Mouse (Mus musculus) forebrain, embryonic 12.5 days (tissue): ENCODE data around the gene Neurl1b. TPM values are rescaled to one million over a fixed set of nuclear protein-coding genes. Genes with fewer than 3 reads are reported as not detected.

Experiments used
- ATAC-seq: fragments of 200-750 bp; cut with Nextera tagmentation; 2 replicates; pipeline ENCODE4 v1.8.0; 2017; ENCODE audit warnings: moderate TSS enrichment; ENCODE audit not compliant: low FRiP score
- H3K27ac ChIP-seq: fragments of 300-500 bp; sonication (generic); 2 replicates; pipeline ENCODE4 v1.5.1; 2016; ENCODE audit warnings: mild to moderate bottlenecking
- H3K27me3 ChIP-seq: fragments of 300-500 bp; sonication (generic); 2 replicates; pipeline ENCODE4 v1.6.1; 2016; ENCODE audit warnings: mild to moderate bottlenecking
- H3K36me3 ChIP-seq: fragments of 300-500 bp; sonication (generic); replicated peaks from 2 replicates; pipeline ENCODE4 v1.6.1; 2016; ENCODE audit warnings: mild to moderate bottlenecking
- H3K4me1 ChIP-seq: fragments of 300-500 bp; sonication (generic); 2 replicates; pipeline ENCODE4 v1.6.1; 2016
- H3K4me2 ChIP-seq: fragments of 300-500 bp; sonication (generic); 2 replicates; pipeline ENCODE4 v1.6.1; 2016; ENCODE audit warnings: mild to moderate bottlenecking, moderate library complexity
- H3K4me3 ChIP-seq: fragments of 300-500 bp; sonication (generic); replicated peaks from 2 replicates; pipeline ENCODE4 v1.5.1; 2016; ENCODE audit warnings: mild to moderate bottlenecking
- H3K9ac ChIP-seq: fragments of 300-500 bp; sonication (generic); 2 replicates; pipeline ENCODE4 v1.6.1; 2016; ENCODE audit warnings: mild to moderate bottlenecking
- H3K9me3 ChIP-seq: fragments of 300-500 bp; sonication (generic); 2 replicates; pipeline ENCODE4 v1.6.1; 2016
- WGBS: fragments of 180-500 bp; shearing (Covaris S2); methylation state at CpG from one replicate; pipeline ENCODE4 v1.1.7; 2016; 5-methylcytosine and 5-hydroxymethylcytosine counted together
- polyA plus RNA-seq: library from polyadenylated mRNA; unstranded; fragments of >200 nt; fragmentation: Nextera tagmentation; extraction: Ambion mirVana; gene quantifications from 2 replicates; pipeline ENCODE4 v1.2.1, GENCODE M21; 2016

The Neurl1b gene
- polyA plus RNA-seq, 1 experiment from 2014 or later: 0.57 TPM

DNA sequence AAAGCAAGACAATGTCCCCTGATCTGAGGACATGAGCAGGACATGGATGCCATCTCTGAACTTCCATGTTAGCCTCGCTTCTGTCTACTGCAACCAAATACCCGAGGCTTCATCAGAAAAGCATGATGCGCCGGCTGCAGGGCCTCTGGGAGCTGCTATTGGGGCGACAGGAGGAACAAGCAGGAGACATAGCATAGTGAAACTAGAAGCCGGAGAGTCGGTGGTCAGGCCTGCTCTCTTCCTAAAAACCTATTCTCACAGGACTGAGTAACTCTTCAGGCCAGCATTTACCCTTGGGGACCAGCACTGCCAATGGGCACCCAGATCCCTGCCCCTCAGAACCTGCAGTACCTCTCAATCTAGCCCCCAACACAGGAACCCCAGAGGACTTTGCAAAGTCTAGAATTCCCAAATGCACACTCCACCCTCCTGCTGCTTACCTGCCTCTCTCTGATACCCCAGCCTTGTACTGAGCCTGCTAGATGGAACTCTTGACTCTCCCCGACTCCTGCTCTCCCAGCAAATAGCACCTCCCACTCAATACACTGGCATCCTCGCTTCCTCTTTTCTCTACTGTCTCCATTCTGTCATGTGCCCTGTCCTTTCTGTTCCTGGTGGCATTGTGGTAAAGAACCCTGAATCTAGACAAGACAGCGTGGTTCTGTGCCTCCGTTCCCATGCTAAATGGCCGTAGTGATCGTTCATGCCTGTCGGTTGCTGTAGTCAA lies 22.6 kb downstream of the Neurl1b start:
- peaks cover 7% of the 10 kb centered on the region for H3K4me1 ChIP-seq
- no peak overlapping the region for H3K4me2 ChIP-seq
- H3K27ac ChIP-seq: no peak overlapping the region
- ATAC-seq: no peak
- 86% methylated on average over 14 of the region's 14 CpGs for whole genome bisulfite sequencing
- H3K9ac ChIP-seq: no peak overlapping the region
- H3K36me3 ChIP-seq: no peaks in the 10 kb centered on the region; the same call in none of the 2 replicates
- no peak overlapping the region for H3K4me3 ChIP-seq
- H3K27me3 ChIP-seq: peaks cover 61% of the 10 kb centered on the region
- no peaks in the 10 kb centered on the region for H3K9me3 ChIP-seq

GRCm38 (mm10) chr17:26439001-26439400 lies 24.4 kb downstream of the Neurl1b start:
- peak overlapping the region; percentile 40 for H3K4me3 ChIP-seq
- no peak for ATAC-seq
- H3K4me1 ChIP-seq: peaks cover 7% of the 10 kb centered on the region
- H3K9ac ChIP-seq: peak overlapping the region; percentile 44
- peak overlapping the region; percentile 58 for H3K4me2 ChIP-seq
- no peaks in the 10 kb centered on the region for H3K9me3 ChIP-seq
- 5% methylated on average over 52 of the region's 52 CpGs for WGBS
- H3K36me3 ChIP-seq: no peaks in the 10 kb centered on the region; the same call in 1 of the 2 replicates
- peaks cover 61% of the 10 kb centered on the region for H3K27me3 ChIP-seq
- H3K27ac ChIP-seq: no peak overlapping the region

GRCm38 (mm10) chr17:26441024-26441423 lies 26.4 kb downstream of the Neurl1b start:
- H3K27ac ChIP-seq: no peak overlapping the region
- WGBS: 93% methylated on average over 10 of the region's 10 CpGs
- no peak overlapping the region for H3K4me3 ChIP-seq
- no peaks in the 10 kb centered on the region; the same call in 1 of the 2 replicates for H3K36me3 ChIP-seq
- no peak overlapping the region for H3K9ac ChIP-seq
- peaks cover 56% of the 10 kb centered on the region for H3K27me3 ChIP-seq
- no peak overlapping the region for H3K4me2 ChIP-seq
- ATAC-seq: no peak
- no peaks in the 10 kb centered on the region for H3K9me3 ChIP-seq
- peaks cover 7% of the 10 kb centered on the region for H3K4me1 ChIP-seq

DNA sequence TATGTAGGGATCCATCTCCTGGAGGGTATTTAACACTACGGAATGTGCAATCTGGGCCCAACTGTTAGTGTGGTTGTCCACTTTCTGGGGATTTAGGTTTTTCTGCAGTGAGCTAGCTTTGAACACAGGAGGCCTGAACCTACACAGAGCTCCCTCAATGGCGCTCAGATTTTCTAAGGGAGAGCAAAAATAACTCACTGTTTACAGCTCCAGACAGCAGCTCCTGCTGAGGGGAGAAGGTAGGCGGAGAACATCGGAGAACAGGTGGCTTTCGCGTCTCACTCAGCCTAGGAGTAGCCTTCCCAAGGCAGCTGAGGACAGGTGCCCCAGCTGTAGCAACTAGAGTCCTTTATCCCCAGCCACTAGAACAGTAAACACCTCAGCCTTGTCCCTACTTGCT lies 27.6 kb downstream of the Neurl1b start:
- WGBS: 87% methylated on average over 6 of the region's 6 CpGs
- Histone ChIP-seq H3K9me3 (no peaks in the 10 kb centered on the region), H3K27ac (no peak overlapping the region), H3K36me3 (no peaks in the 10 kb centered on the region; the same call in none of the 2 replicates), H3K4me1 (peaks cover 7% of the 10 kb centered on the region), H3K27me3 (peaks cover 45% of the 10 kb centered on the region), H3K4me3 (no peak overlapping the region), H3K4me2 (no peak overlapping the region), H3K9ac (no peak overlapping the region)
- ATAC-seq: no peak

GRCm38 (mm10) chr17:26443865-26444264 lies 29.2 kb downstream of the Neurl1b start:
- Histone ChIP-seq H3K27ac (no peak overlapping the region), H3K27me3 (peaks cover 29% of the 10 kb centered on the region), H3K9ac (no peak overlapping the region), H3K4me2 (no peak overlapping the region), H3K4me1 (peaks cover 4% of the 10 kb centered on the region), H3K36me3 (no peaks in the 10 kb centered on the region; the same call in none of the 2 replicates), H3K4me3 (no peak overlapping the region), H3K9me3 (no peaks in the 10 kb centered on the region)
- ATAC-seq: no peak
- 73% methylated on average over 4 of the region's 4 CpGs for WGBS

DNA sequence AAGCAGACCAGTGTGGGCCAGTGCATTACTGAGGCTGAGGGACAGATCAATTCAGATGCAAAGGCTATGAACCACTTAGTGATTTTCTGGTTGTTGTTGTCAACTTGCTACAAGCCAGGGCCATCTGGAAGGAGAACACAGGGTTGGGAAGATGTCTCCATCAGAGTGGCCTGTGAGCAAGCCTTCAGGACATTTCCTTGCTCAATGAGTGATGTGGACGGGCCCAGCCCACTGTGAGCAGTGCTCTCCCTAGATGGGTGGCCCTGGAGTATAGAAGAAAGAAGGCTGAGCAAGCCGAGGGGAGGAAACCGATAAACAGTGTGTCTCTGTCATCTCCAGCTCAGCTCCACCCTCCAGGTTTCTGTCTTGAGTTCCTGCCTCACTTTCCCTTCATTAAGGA lies 34.8 kb downstream of the Neurl1b start:
- Histone ChIP-seq H3K4me1 (0 out of 2 replicates have a peak, but pooled peaks cover 3% of the 10 kb centered on the region), H3K27ac (no peak overlapping the region), H3K4me2 (no peak overlapping the region), H3K9ac (no peak overlapping the region), H3K27me3 (0 out of 2 replicates have a peak, but pooled peaks cover 5% of the 10 kb centered on the region), H3K9me3 (no peaks in the 10 kb centered on the region), H3K4me3 (no peak overlapping the region), H3K36me3 (no peaks in the 10 kb centered on the region; the same call in 1 of the 2 replicates)
- ATAC-seq: no peak
- WGBS: 79% methylated on average over 3 of the region's 3 CpGs

- H3K4me2 ChIP-seq: no peak overlapping the region
- H3K9ac ChIP-seq: no peak overlapping the region
- no peak for ATAC-seq
- H3K4me3 ChIP-seq: no peak overlapping the region
- H3K27me3 ChIP-seq: 0 out of 2 replicates have a peak, but pooled peaks cover 5% of the 10 kb centered on the region
- H3K4me1 ChIP-seq: 0 out of 2 replicates have a peak, but pooled peaks cover 3% of the 10 kb centered on the region
- WGBS: 39% methylated on average over 8 of the region's 8 CpGs
- no peak overlapping the region for H3K27ac ChIP-seq
- no peaks in the 10 kb centered on the region; the same call in 1 of the 2 replicates for H3K36me3 ChIP-seq
- H3K9me3 ChIP-seq: no peaks in the 10 kb centered on the region
These were observed 37.1 kb downstream of the Neurl1b start for GRCm38 (mm10) chr17:26451651-26452295.

- H3K27ac ChIP-seq: no peak overlapping the region
- 0 out of 2 replicates have a peak, but pooled peaks cover 5% of the 10 kb centered on the region for H3K27me3 ChIP-seq
- H3K9me3 ChIP-seq: no peaks in the 10 kb centered on the region
- no peak overlapping the region for H3K4me3 ChIP-seq
- no peak overlapping the region for H3K4me2 ChIP-seq
- ATAC-seq: no peak
- 0 out of 2 replicates have a peak, but pooled peaks cover 3% of the 10 kb centered on the region for H3K4me1 ChIP-seq
- H3K36me3 ChIP-seq: no peaks in the 10 kb centered on the region
- H3K9ac ChIP-seq: no peak overlapping the region
- WGBS: 66% methylated on average over 5 of the region's 5 CpGs
These were observed 37.8 kb downstream of the Neurl1b start for GRCm38 (mm10) chr17:26452371-26452972.

DNA sequence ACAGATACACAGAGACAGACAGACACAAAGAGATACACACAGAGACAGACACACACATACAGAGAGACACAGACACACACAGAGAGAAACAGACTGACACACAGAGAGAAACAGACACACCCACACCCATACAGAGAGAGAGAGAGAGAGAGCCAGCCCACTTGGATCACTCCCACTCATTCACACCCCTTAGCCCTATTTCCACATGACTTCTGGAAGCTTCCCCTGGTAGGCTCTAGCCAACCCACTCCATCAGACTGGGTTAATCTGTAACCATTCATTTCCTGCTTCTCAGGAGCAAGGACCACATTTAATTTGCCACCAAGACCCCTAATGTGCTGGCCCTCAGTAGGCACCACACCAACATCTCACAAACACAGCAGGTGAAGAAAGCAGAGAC lies 42.9 kb downstream of the Neurl1b start:
- Histone ChIP-seq H3K4me1 (no peaks in the 10 kb centered on the region), H3K27me3 (no peaks in the 10 kb centered on the region), H3K27ac (no peak overlapping the region), H3K9ac (no peak overlapping the region), H3K4me2 (no peak overlapping the region), H3K9me3 (no peaks in the 10 kb centered on the region), H3K36me3 (no peaks in the 10 kb centered on the region), H3K4me3 (no peak overlapping the region)
- no peak for ATAC-seq

GRCm38 (mm10) chr17:26458049-26458448 lies 43.4 kb downstream of the Neurl1b start:
- Histone ChIP-seq H3K27ac (no peak overlapping the region), H3K4me2 (no peak overlapping the region), H3K4me3 (no peak overlapping the region), H3K9me3 (no peaks in the 10 kb centered on the region), H3K9ac (no peak overlapping the region), H3K36me3 (no peaks in the 10 kb centered on the region), H3K27me3 (0 out of 2 replicates have a peak, but pooled peaks cover 1% of the 10 kb centered on the region), H3K4me1 (no peaks in the 10 kb centered on the region)
- no peak for ATAC-seq
- WGBS: 57% methylated on average over 7 of the region's 7 CpGs

DNA sequence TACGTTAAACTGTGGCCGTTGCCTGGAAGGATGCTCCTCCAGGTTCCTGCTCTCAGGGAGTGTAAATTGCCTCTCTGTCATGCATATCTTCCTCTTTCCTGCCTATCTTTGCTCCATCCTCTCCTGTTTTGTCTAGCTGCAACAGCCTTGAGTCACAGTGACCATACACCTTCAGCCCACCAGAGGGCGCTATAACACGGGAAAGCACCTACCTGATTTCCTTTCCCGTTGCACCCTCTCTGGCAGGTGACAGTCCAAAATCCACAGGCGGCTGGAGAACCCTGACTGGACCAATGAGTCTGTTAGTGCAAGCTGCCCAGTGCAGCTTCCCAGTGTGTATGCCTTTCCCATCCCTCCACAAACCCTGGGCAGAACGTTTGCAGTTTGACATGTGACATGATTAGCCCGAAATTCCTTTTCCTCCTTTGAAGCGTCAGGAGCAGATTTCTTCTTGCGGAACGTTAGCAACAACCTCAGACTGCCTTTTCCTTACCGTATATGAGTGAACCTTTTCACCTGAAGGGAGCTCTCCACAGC lies 48.1 kb downstream of the Neurl1b start:
- H3K4me3 ChIP-seq: no peak overlapping the region
- H3K4me2 ChIP-seq: no peak overlapping the region
- peaks cover 3% of the 10 kb centered on the region; the same call in 1 of the 2 replicates for H3K4me1 ChIP-seq
- H3K36me3 ChIP-seq: no peaks in the 10 kb centered on the region
- no peaks in the 10 kb centered on the region for H3K9me3 ChIP-seq
- no peak for ATAC-seq
- peaks cover 29% of the 10 kb centered on the region; the same call in 1 of the 2 replicates for H3K27me3 ChIP-seq
- WGBS: 38% methylated on average over 12 of the region's 12 CpGs
- no peak overlapping the region for H3K9ac ChIP-seq
- H3K27ac ChIP-seq: no peak overlapping the region

DNA sequence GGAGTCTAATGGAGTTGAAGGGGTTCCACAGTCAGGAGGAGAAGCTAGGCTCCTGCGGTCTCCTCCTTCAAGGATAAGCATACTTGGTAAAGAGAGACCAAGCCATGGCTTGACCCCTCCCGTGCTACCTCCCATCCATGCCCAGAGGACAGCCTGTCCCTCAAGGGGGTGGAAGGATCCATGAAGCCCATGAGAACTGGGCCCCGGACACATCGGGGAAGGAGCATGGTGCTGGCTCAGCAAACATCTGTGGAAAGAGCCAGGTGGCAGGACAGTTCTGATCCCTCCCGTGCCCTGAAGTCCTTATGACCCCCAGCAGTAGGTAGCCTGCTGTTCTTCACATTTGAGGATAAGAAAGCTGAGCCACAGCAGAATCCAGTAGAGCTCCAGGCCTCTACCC lies 48.8 kb downstream of the Neurl1b start:
- Histone ChIP-seq H3K27me3 (peaks cover 29% of the 10 kb centered on the region; the same call in 1 of the 2 replicates), H3K9me3 (no peaks in the 10 kb centered on the region), H3K4me1 (peaks cover 3% of the 10 kb centered on the region; the same call in 1 of the 2 replicates), H3K4me2 (no peak overlapping the region), H3K9ac (no peak overlapping the region), H3K36me3 (no peaks in the 10 kb centered on the region), H3K4me3 (no peak overlapping the region), H3K27ac (no peak overlapping the region)
- 89% methylated on average over 5 of the region's 5 CpGs for WGBS
- ATAC-seq: no peak
